Mouse (Mus musculus): ENCODE results near the gene Plcl1.
"Not testable (repeated sequence)": the region's sequence is repeated elsewhere in the genome, so short reads cannot be mapped to it uniquely, and the experiment has no call there.

Gene Plcl1

GRCm38 (mm10) chr1:55438617-55439016, 32.9 kb downstream of the Plcl1 start:
- no peak for DNase-seq (ENCODE audit: low read depth, low spot score)

- DNase-seq (ENCODE audit: low read depth, low spot score) = no peak
Measured at GRCm38 (mm10) chr1:55445043-55445688, 39.4 kb downstream of the Plcl1 start.

- no peak for DNase-seq (ENCODE audit: low read depth, low spot score)
Measured at GRCm38 (mm10) chr1:55445689-55446044, 39.9 kb downstream of the Plcl1 start.

- no peak for DNase-seq (ENCODE audit: low read depth, low spot score)
Measured at GRCm38 (mm10) chr1:55446273-55446672, 40.6 kb downstream of the Plcl1 start.

- no peak for DNase-seq (ENCODE audit: low read depth, low spot score)
Measured at GRCm38 (mm10) chr1:55446876-55447275, 41.2 kb downstream of the Plcl1 start.

GRCm38 (mm10) chr1:55447661-55448060, 41.9 kb downstream of the Plcl1 start:
- no peak for DNase-seq (ENCODE audit: low read depth, low spot score)

- DNase-seq (ENCODE audit: low read depth, low spot score) = no peak
Measured at GRCm38 (mm10) chr1:55448104-55448503, 42.4 kb downstream of the Plcl1 start.

GRCm38 (mm10) chr1:55449779-55450178, 44.1 kb downstream of the Plcl1 start:
- DNase-seq (ENCODE audit: low read depth, low spot score) = no peak

- peak; percentile 77 for DNase-seq (ENCODE audit: low read depth, low spot score)
Measured at GRCm38 (mm10) chr1:55454119-55454518, 48.4 kb downstream of the Plcl1 start.

- DNase-seq (ENCODE audit: low read depth, low spot score) = no peak
Measured at GRCm38 (mm10) chr1:55462301-55462700, 56.6 kb downstream of the Plcl1 start.

GRCm38 (mm10) chr1:55473756-55474155, 68.0 kb downstream of the Plcl1 start:
- no peak for DNase-seq (ENCODE audit: low read depth, low spot score)

- no peak for DNase-seq (ENCODE audit: low read depth, low spot score)
Measured at GRCm38 (mm10) chr1:55474976-55475375, 69.3 kb downstream of the Plcl1 start.

- not testable (repeated sequence) for DNase-seq (ENCODE audit: low read depth, low spot score)
Measured at GRCm38 (mm10) chr1:55487371-55487770, 81.7 kb downstream of the Plcl1 start.

- DNase-seq (ENCODE audit: low read depth, low spot score) = no peak
Measured at GRCm38 (mm10) chr1:55488261-55488660, 82.5 kb downstream of the Plcl1 start.

GRCm38 (mm10) chr1:55489355-55489754, 83.6 kb downstream of the Plcl1 start:
- peak; percentile 56 for DNase-seq (ENCODE audit: low read depth, low spot score)

GRCm38 (mm10) chr1:55499872-55500271, 94.2 kb downstream of the Plcl1 start:
- DNase-seq (ENCODE audit: low read depth, low spot score) = peak; percentile 66

- no peak for DNase-seq (ENCODE audit: low read depth, low spot score)
Measured at GRCm38 (mm10) chr1:55500981-55501682, 95.4 kb downstream of the Plcl1 start.

GRCm38 (mm10) chr1:55505811-55506210, 100.1 kb downstream of the Plcl1 start:
- DNase-seq (ENCODE audit: low read depth, low spot score) = no peak

GRCm38 (mm10) chr1:55507061-55507460, 101.3 kb downstream of the Plcl1 start:
- DNase-seq (ENCODE audit: low read depth, low spot score) = no peak

- DNase-seq (ENCODE audit: low read depth, low spot score) = no peak
Measured at GRCm38 (mm10) chr1:55509587-55509986, 103.9 kb downstream of the Plcl1 start.

GRCm38 (mm10) chr1:55512165-55512564, 106.4 kb downstream of the Plcl1 start:
- no peak for DNase-seq (ENCODE audit: low read depth, low spot score)

GRCm38 (mm10) chr1:55512799-55513198, 107.1 kb downstream of the Plcl1 start:
- not testable (repeated sequence) for DNase-seq (ENCODE audit: low read depth, low spot score)

- DNase-seq (ENCODE audit: low read depth, low spot score) = no peak
Measured at GRCm38 (mm10) chr1:55517182-55517581, 111.5 kb downstream of the Plcl1 start.

Data from telencephalon, adult 2 months (tissue).